ENCODE assay signal across 30 mouse cellular contexts in genomic region chr6:53996226-53996955, GRCm38 (mm10). TPM values are rescaled to one million over a fixed set of nuclear protein-coding genes. Genes with fewer than 3 reads are reported as not detected.
DNase-seq lines count a peak whose midpoint lies in the region; ATAC-seq lines count a peak whose summit lies in the region.
"Had no signal": no experiment of that assay in that cellular context is flagged by ENCODE, and none has a peak within 500 bp of the region (broad histone marks: within the 10 kb centered on the region; RNA-seq: fewer than 3 reads in every experiment).

No protein-coding gene starts in this region.

- H3K4me1 ChIP-seq in lung, embryonic 15.5 days: peaks cover 20% of the 10 kb centered on the region
- no peaks in the 10 kb centered on the region; the same call in 1 of the 2 replicates for H3K4me1 ChIP-seq in neural tube, embryonic 15.5 days

- 63% methylated on average over 3 of the region's 3 CpGs for WGBS in lung, embryonic 15.5 days
- WGBS in neural tube, embryonic 15.5 days: 95% methylated on average over 3 of the region's 3 CpGs

- peak overlapping the region; percentile 54 for H3K27ac ChIP-seq in lung, embryonic 15.5 days
- no peak overlapping the region for H3K27ac ChIP-seq in neural tube, embryonic 15.5 days (replicated peaks)
- H3K27ac ChIP-seq: embryonic facial prominence, embryonic 10.5 days; embryonic facial prominence, embryonic 15.5 days; forebrain, embryonic 15.5 days; heart, adult 2 months; hindbrain, embryonic 13.5 days; layer of hippocampus, adult 2 months; midbrain, embryonic 12.5 days; neural tube, embryonic 13.5 days had no signal

- H3K36me3 ChIP-seq in lung, embryonic 15.5 days: no peaks in the 10 kb centered on the region
- no peaks in the 10 kb centered on the region for H3K36me3 ChIP-seq in neural tube, embryonic 15.5 days
- H3K36me3 ChIP-seq: embryonic facial prominence, embryonic 10.5 days; embryonic facial prominence, embryonic 15.5 days; forebrain, embryonic 15.5 days; heart, embryonic 12.5 days; hindbrain, embryonic 13.5 days; midbrain, embryonic 12.5 days; neural tube, embryonic 13.5 days had no signal

- DNase-seq in lung, postnatal 14 days: no peak
- DNase-seq in 416B (ENCODE audit: low read depth): peak; percentile 35
- peak; percentile 68 for DNase-seq in adipocyte (ENCODE audit: low spot score)
- DNase-seq in gonadal fat pad, adult 2 months (ENCODE audit: low read depth): peak; percentile 55
- DNase-seq in layer of hippocampus, adult 11-12 months (ENCODE audit: low spot score): no peak
- DNase-seq in thymus, postnatal 25 days: no peak
- DNase-seq: cerebellum, adult 18-20 months; cerebellum, postnatal 10 days; gastrocnemius, postnatal 25 days; heart, adult 2 months; heart, postnatal 4 days; kidney, postnatal 14 days; left cerebral cortex, postnatal 4 days had no signal

- ATAC-seq in lung, embryonic 15.5 days (ENCODE audit: borderline replicate concordance, extremely low read depth, low FRiP score, low TSS enrichment): peak; percentile 64
- ATAC-seq in neural tube, embryonic 15.5 days (ENCODE audit: low FRiP score): no peak
- ATAC-seq: activated CD4-positive, CD25-positive, alpha-beta regulatory T cell, adult 4 months; forebrain, embryonic 15.5 days had no signal

- H3K27me3 ChIP-seq in lung, embryonic 15.5 days: no peaks in the 10 kb centered on the region
- no peaks in the 10 kb centered on the region for H3K27me3 ChIP-seq in neural tube, embryonic 15.5 days (replicated peaks)
- H3K27me3 ChIP-seq: CH12.LX; embryonic facial prominence, embryonic 15.5 days; forebrain, embryonic 15.5 days; heart, embryonic 12.5 days; hindbrain, embryonic 13.5 days; midbrain, embryonic 12.5 days; neural tube, embryonic 13.5 days had no signal

- H3K4me2 ChIP-seq in lung, embryonic 15.5 days: no peak overlapping the region
- no peak overlapping the region for H3K4me2 ChIP-seq in neural tube, embryonic 15.5 days
- H3K4me2 ChIP-seq: embryonic facial prominence, embryonic 15.5 days; forebrain, embryonic 15.5 days; heart, embryonic 12.5 days; hindbrain, embryonic 13.5 days; midbrain, embryonic 12.5 days; neural tube, embryonic 13.5 days had no signal

- H3K4me3 ChIP-seq in lung, embryonic 15.5 days: no peak overlapping the region
- H3K4me3 ChIP-seq in neural tube, embryonic 15.5 days (replicated peaks): no peak overlapping the region
- H3K4me3 ChIP-seq: embryonic facial prominence, embryonic 10.5 days; embryonic facial prominence, embryonic 15.5 days; forebrain, embryonic 15.5 days; heart, adult 2 months; heart, embryonic 12.5 days; hindbrain, embryonic 13.5 days; layer of hippocampus, adult 2 months; midbrain, embryonic 12.5 days; neural tube, embryonic 13.5 days had no signal

- no peaks in the 10 kb centered on the region for H3K9me3 ChIP-seq in lung, embryonic 15.5 days
- no peaks in the 10 kb centered on the region for H3K9me3 ChIP-seq in neural tube, embryonic 15.5 days (replicated peaks)
- H3K9me3 ChIP-seq: embryonic facial prominence, embryonic 15.5 days; forebrain, embryonic 15.5 days; midbrain, embryonic 12.5 days had no signal

- no peak overlapping the region for H3K9ac ChIP-seq in lung, embryonic 15.5 days
- H3K9ac ChIP-seq in neural tube, embryonic 15.5 days (replicated peaks): no peak overlapping the region
- H3K9ac ChIP-seq: embryonic facial prominence, embryonic 15.5 days; forebrain, embryonic 15.5 days; heart, embryonic 12.5 days; hindbrain, embryonic 13.5 days; midbrain, embryonic 12.5 days; neural tube, embryonic 13.5 days had no signal

RNA-seq across cellular contexts. Expression of gene Cpvl, which starts 17.9 kb away (rescaled TPM):
- 0.14 and 0.19 TPM in 2 replicates for polyA plus RNA-seq in lung, embryonic 15.5 days (2015; fragmentation: Nextera tagmentation; extraction: Ambion mirVana)
- 0.08 TPM in 1 of 2 replicates, not detected in the other for polyA plus RNA-seq in gonadal fat pad, adult 2 months (2012; rRNA removed)
- polyA plus RNA-seq in neural tube, embryonic 15.5 days (2015; fragmentation: Nextera tagmentation; extraction: Ambion mirVana): 0.10 TPM in 1 of 2 replicates, not detected in the other
- polyA plus RNA-seq: activated CD4-positive, CD25-positive, alpha-beta regulatory T cell, adult 4 months; C2C12; embryonic facial prominence, embryonic 15.5 days; forebrain, embryonic 15.5 days; frontal cortex, adult 2 months; heart, adult 2 months; heart, embryonic 12.5 days; heart, postnatal 0 days; hindbrain, embryonic 13.5 days; liver, embryonic 16.5 days; midbrain, embryonic 12.5 days; neural tube, embryonic 13.5 days; urinary bladder, adult 2 months had no signal

RNA-seq across cellular contexts. Expression of gene Chn2, which starts 43.0 kb away (rescaled TPM):
- polyA plus RNA-seq in lung, embryonic 15.5 days (2015; fragmentation: Nextera tagmentation; extraction: Ambion mirVana): 13.0 and 13.6 TPM in 2 replicates
- 5.9 and 11.3 TPM in 2 replicates for polyA plus RNA-seq in gonadal fat pad, adult 2 months (2012; rRNA removed)
- polyA plus RNA-seq in neural tube, embryonic 15.5 days (2015; fragmentation: Nextera tagmentation; extraction: Ambion mirVana): 17.6 and 18.2 TPM in 2 replicates

Comparison
In these comparisons a context has a peak if more than half of its experiments do, and no peak if none do; other contexts are left out.
1. DNase-seq: peak in 416B (single experiment), adipocyte (single experiment) and gonadal fat pad, adult 2 months (single experiment); none in lung, postnatal 14 days (single experiment), layer of hippocampus, adult 11-12 months (single experiment) and thymus, postnatal 25 days (single experiment).